Mouse (Mus musculus) hindbrain, embryonic 12.5 days (tissue): ENCODE measurements around the gene Oosp2. TPM values are rescaled to one million over a fixed set of nuclear protein-coding genes. Genes with fewer than 3 reads are reported as not detected.

ENCODE experiments used
- ATAC-seq: fragments of 200-750 bp; cut with Nextera tagmentation; 2 replicates; pipeline ENCODE4 v1.8.0; 2017; ENCODE audit warnings: moderate TSS enrichment; ENCODE audit not compliant: low FRiP score
- H3K27ac ChIP-seq: fragments of 300-500 bp; sonication (generic); 2 replicates; pipeline ENCODE4 v1.5.1; 2016; ENCODE audit warnings: mild to moderate bottlenecking
- H3K27me3 ChIP-seq: fragments of 300-500 bp; sonication (generic); 2 replicates; pipeline ENCODE4 v1.6.1; 2016; ENCODE audit warnings: mild to moderate bottlenecking
- H3K36me3 ChIP-seq: fragments of 300-500 bp; sonication (generic); 2 replicates; pipeline ENCODE4 v1.6.1; 2016; ENCODE audit warnings: mild to moderate bottlenecking
- H3K4me1 ChIP-seq: fragments of 300-500 bp; sonication (generic); 2 replicates; pipeline ENCODE4 v1.6.1; 2016
- H3K4me2 ChIP-seq: fragments of 300-500 bp; sonication (generic); replicated peaks from 2 replicates; pipeline ENCODE4 v1.6.1; 2016; ENCODE audit warnings: mild to moderate bottlenecking
- H3K4me3 ChIP-seq: fragments of 300-500 bp; sonication (generic); 2 replicates; pipeline ENCODE4 v1.5.1; 2016; ENCODE audit warnings: mild to moderate bottlenecking
- H3K9ac ChIP-seq: fragments of 300-500 bp; sonication (generic); 2 replicates; pipeline ENCODE4 v1.6.1; 2016; ENCODE audit warnings: mild to moderate bottlenecking, moderate library complexity
- H3K9me3 ChIP-seq: fragments of 300-500 bp; sonication (generic); replicated peaks from 2 replicates; pipeline ENCODE4 v1.6.1; 2016; ENCODE audit warnings: mild to moderate bottlenecking
- WGBS: fragments of 180-500 bp; shearing (Covaris S2); methylation state at CpG from one replicate; pipeline ENCODE4 v1.1.7; 2016; 5-methylcytosine and 5-hydroxymethylcytosine counted together
- polyA plus RNA-seq: library from polyadenylated mRNA; unstranded; fragments of >200 nt; fragmentation: Nextera tagmentation; extraction: Ambion mirVana; gene quantifications from 2 replicates; pipeline ENCODE4 v1.2.1, GENCODE M21; 2016

Gene Oosp2
- not detected in 2 replicates for polyA plus RNA-seq

DNA sequence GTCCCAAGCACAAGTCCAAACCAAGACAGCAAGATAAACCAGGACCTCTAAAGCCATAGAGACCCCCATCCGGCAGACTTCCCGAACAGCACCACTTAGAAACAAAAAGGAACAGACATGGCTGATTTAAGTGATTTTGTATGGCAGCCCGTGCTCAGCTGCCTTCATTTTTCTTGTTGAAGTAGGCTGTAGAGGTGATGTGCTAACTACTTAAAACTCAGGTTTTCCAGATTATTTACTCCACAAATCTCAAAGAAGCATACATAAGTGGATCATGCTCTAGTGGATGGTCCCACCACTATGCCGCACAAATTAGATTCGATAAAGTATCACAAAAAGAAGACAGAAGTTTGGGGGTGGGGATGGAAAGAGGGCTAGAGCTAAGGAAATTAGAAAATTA, at the start of gene Oosp2:
Gene Oosp2 (minus strand): TSS at position 101 of the 400 bp plus-strand sequence.
- Histone ChIP-seq H3K9me3 (no peaks in the 10 kb centered on the region), H3K4me3 (no peak within 1 kb of the TSS), H3K36me3 (no peaks in the 10 kb centered on the region), H3K27me3 (no peaks in the 10 kb centered on the region), H3K4me2 (no peak within 1 kb of the TSS), H3K9ac (no peak within 1 kb of the TSS), H3K27ac (no peak within 1 kb of the TSS), H3K4me1 (no peaks in the 10 kb centered on the region)
- 92% methylated on average over 5 of the region's 5 CpGs for WGBS
- ATAC-seq = no peak

DNA sequence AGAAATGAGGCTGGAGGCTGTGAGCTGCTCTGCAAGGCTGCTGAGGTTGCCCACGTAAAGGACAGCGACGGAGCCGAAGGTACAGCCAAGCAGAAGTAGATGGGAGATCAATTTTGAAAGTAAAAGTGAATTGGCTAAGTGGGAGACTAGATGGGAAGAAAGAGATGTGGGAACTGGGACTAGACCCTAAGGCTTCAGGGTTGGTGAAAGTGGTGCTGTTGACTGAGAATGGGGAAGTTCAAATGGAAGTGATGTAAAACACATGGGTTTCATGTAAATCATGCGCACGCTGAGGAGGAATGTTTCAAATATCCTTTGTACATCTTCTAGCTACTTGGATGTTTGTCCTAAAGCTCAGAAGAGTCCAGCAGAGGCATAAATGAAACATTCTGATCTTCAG, 38.0 kb upstream of the Oosp2 start:
- Histone ChIP-seq H3K9ac (no peak overlapping the region), H3K4me2 (no peak overlapping the region), H3K4me3 (no peak overlapping the region), H3K36me3 (no peaks in the 10 kb centered on the region), H3K27ac (no peak overlapping the region), H3K27me3 (no peaks in the 10 kb centered on the region), H3K9me3 (no peaks in the 10 kb centered on the region), H3K4me1 (no peaks in the 10 kb centered on the region)
- WGBS = 89% methylated on average over 6 of the region's 6 CpGs
- ATAC-seq = no peak

DNA sequence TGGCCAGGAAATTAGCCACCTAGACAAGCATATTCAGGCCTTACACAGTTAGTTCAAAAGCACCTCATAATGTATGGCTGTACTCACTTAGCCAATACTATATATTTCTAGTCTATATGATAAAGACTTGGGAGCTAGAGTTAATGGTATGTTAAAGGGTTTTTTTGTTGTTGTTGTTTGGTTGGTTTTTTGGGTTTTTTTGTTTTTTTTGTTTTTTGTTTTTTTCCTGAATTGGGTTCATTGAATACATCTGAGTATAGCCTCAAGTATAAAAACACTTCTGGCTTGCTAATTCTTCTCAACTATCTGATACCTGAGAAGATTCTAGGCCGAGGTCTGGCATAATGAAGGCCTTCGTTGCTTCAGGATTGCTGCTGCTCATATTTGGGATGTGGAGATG, 36.4 kb upstream of the Oosp2 start, which contains the start of gene Oosp3:
Gene Oosp3 (plus strand): TSS at position 301 of the 400 bp plus-strand sequence.
- Histone ChIP-seq H3K4me2 (no peak within 1 kb of the TSS), H3K4me3 (no peak within 1 kb of the TSS), H3K9ac (no peak within 1 kb of the TSS), H3K4me1 (no peaks in the 10 kb centered on the region), H3K27ac (no peak within 1 kb of the TSS), H3K36me3 (no peaks in the 10 kb centered on the region), H3K9me3 (no peaks in the 10 kb centered on the region), H3K27me3 (no peaks in the 10 kb centered on the region)
- 95% methylated on average over 2 of the region's 2 CpGs for WGBS
- no peak for ATAC-seq

DNA sequence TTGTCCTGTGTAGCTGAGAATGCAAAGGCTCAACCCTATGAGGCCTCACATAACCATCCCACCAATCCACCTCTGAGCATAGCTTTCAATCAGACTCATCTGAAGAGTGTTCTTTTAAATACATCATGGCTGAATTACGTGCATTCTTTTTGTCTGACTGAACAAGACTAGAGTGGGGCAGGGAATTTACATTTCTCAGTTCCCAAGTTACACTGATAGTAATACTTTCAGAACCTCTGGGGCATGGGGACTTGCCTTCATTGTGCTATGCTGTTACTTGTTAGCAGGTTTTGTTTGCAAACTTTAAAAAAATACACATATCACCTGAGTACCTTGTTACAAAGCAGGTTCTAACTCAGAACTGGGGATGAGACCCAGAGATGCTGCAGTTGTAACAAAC, 31.1 kb upstream of the Oosp2 start:
- 68% methylated on average over 1 of the region's 1 CpGs for WGBS
- ATAC-seq = no peak
- H3K27ac ChIP-seq = no peak overlapping the region
- H3K4me2 ChIP-seq = no peak overlapping the region
- H3K36me3 ChIP-seq = no peaks in the 10 kb centered on the region
- no peak overlapping the region for H3K4me3 ChIP-seq
- H3K9me3 ChIP-seq = no peaks in the 10 kb centered on the region
- H3K27me3 ChIP-seq = no peaks in the 10 kb centered on the region
- H3K9ac ChIP-seq = no peak overlapping the region
- no peaks in the 10 kb centered on the region for H3K4me1 ChIP-seq

DNA sequence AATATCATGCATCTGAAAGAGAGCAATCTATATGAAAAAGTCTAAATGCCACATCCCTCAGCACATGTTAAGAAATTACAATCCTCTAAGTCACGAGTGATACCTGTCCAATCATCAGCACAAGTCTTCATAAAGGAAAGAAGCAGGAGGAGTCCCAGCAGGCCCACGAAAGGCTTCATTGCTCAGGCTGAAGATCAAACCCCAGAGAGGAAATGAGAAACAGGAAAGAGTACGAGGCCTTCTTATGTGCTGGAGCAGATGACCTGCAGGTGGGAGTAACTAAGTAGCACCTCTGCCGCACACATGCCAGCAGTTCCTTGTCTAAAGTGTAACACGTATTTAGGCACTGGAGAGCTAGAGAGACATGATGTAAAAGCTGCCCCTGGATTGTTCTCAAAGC, 30.5 kb upstream of the Oosp2 start, which contains the start of gene Oosp1:
Gene Oosp1 (minus strand): TSS at position 312 of the 400 bp plus-strand sequence.
- H3K36me3 ChIP-seq = no peaks in the 10 kb centered on the region
- no peak for ATAC-seq
- no peak within 1 kb of the TSS for H3K4me3 ChIP-seq
- H3K4me1 ChIP-seq = no peaks in the 10 kb centered on the region
- H3K9me3 ChIP-seq = no peaks in the 10 kb centered on the region
- H3K27me3 ChIP-seq = no peaks in the 10 kb centered on the region
- no peak within 1 kb of the TSS for H3K9ac ChIP-seq
- H3K27ac ChIP-seq = no peak within 1 kb of the TSS
- 76% methylated on average over 5 of the region's 5 CpGs for WGBS
- H3K4me2 ChIP-seq = no peak within 1 kb of the TSS

DNA sequence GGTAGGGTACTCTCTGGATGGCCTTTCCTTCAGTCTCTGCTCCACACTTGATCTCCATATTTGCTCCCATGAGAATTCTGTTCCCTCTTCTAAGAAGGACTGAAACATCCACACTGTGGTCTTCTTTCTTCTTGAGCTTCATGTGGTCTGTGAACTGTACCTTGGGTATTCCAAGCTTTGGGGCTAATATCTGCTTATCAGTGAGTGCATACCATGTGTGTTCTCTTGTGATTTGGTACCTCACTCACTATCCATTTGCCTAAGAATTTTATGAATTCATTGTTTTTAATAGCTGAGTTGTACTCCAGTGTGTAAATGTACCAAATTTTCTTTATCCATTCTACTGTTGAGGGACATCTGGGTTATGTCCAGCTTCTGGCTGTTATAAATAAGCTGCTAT, 1.2 kb upstream of the Oosp2 start:
- Histone ChIP-seq H3K27me3 (no peaks in the 10 kb centered on the region), H3K9me3 (no peaks in the 10 kb centered on the region)

DNA sequence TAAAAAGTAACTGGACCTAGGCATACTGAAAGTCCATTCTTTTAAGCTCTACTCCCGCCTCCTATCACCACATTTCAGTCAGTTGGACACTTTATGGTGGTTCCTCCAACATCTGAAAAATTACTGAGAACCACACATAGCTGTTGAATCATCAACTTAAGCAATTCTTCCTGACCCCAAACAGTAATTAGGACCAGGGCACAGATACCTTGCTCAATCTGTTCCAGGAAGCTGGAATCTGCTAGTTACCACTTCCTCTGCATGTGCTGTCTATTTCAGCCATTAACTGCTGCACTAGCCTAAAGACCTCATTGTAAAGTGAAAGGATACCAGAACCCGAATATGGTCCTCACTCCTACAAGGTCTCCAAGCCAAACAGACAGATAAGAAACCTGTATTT, 1.2 kb downstream of the Oosp2 start:
- WGBS = 63% methylated on average over 2 of the region's 2 CpGs
- no peak overlapping the region for H3K4me3 ChIP-seq
- H3K36me3 ChIP-seq = no peaks in the 10 kb centered on the region
- H3K9me3 ChIP-seq = no peaks in the 10 kb centered on the region
- H3K4me1 ChIP-seq = no peaks in the 10 kb centered on the region
- no peaks in the 10 kb centered on the region for H3K27me3 ChIP-seq
- H3K27ac ChIP-seq = no peak overlapping the region
- ATAC-seq = no peak
- no peak overlapping the region for H3K4me2 ChIP-seq
- H3K9ac ChIP-seq = no peak overlapping the region

More for the DNA sequence above, 1.2 kb upstream of the Oosp2 start:
- H3K4me3 ChIP-seq = no peak overlapping the region
- no peak overlapping the region for H3K9ac ChIP-seq
- H3K4me2 ChIP-seq = no peak overlapping the region
- no peaks in the 10 kb centered on the region for H3K4me1 ChIP-seq
- no peaks in the 10 kb centered on the region for H3K36me3 ChIP-seq
- ATAC-seq = no peak
- no peak overlapping the region for H3K27ac ChIP-seq

DNA sequence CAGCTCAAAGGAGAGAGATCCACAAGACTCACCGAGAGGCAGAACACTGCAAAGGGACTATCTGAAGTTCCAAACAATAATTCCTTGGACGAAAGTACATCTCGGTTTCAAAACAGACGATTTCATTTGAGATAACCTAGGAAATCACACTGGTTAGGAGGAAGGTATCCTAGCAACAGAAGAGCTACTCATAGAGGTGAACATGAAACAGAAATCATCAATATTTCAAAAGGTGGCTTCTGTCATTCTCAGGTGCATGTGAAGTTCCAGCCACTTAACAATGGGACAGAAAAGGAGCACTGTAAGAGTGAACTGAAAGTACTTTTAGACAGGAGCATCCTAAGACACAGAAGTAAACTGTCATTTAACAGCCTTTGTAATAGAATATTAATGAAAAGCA, 10.8 kb downstream of the Oosp2 start:
- 81% methylated on average over 4 of the region's 4 CpGs for WGBS
- Histone ChIP-seq H3K9me3 (no peaks in the 10 kb centered on the region), H3K9ac (no peak overlapping the region), H3K4me3 (no peak overlapping the region), H3K27ac (no peak overlapping the region), H3K27me3 (no peaks in the 10 kb centered on the region), H3K4me1 (no peaks in the 10 kb centered on the region), H3K4me2 (no peak overlapping the region), H3K36me3 (no peaks in the 10 kb centered on the region)
- ATAC-seq = no peak

DNA sequence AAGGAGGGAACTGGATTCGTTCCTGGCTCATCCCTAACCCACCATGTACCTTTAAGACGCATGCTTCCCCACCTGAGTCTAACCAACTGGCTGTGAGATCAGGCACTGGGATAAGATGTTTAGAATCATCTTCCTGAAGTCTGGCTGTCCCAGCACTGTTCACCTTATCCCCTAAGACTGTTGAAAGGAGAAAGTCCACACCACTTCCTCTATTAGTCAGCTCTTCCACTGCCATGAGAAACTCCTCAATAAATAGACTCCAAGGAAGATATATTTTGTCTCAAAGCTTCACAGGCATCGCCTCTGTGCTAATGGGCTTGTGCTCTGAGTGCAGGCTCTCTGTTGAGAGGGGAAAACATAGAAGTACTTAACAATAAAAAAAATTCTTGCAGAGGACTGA, 14.2 kb downstream of the Oosp2 start:
- no peak overlapping the region for H3K9ac ChIP-seq
- no peak for ATAC-seq
- H3K27ac ChIP-seq = no peak overlapping the region
- H3K4me2 ChIP-seq = no peak overlapping the region
- WGBS = 85% methylated on average over 3 of the region's 3 CpGs
- H3K36me3 ChIP-seq = no peaks in the 10 kb centered on the region
- H3K27me3 ChIP-seq = no peaks in the 10 kb centered on the region
- H3K4me1 ChIP-seq = no peaks in the 10 kb centered on the region
- no peak overlapping the region for H3K4me3 ChIP-seq
- no peaks in the 10 kb centered on the region for H3K9me3 ChIP-seq

DNA sequence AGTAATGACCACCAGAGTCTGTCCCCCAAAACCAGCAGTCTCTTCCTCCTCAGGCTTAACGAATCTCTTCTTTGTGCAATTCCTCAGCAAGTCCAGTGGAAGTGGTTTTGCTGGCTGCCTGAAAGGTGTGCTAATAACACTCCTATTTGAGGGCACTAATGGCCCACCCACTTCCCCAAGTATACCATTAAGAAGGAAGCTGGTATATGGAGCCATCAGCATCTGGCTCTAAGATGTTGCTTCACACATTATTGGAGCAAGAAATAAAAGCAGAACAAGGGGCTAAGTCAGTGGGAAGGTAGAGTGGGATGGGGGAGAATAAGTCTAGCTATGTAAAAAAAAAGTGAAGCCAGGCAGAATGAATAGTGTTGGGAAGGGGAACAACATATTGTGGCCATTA, 19.6 kb downstream of the Oosp2 start, which contains the start of gene Ms4a3:
Gene Ms4a3 (minus strand): TSS at position 120 of the 400 bp plus-strand sequence.
- Histone ChIP-seq H3K9me3 (no peaks in the 10 kb centered on the region), H3K9ac (no peak within 1 kb of the TSS), H3K27me3 (no peaks in the 10 kb centered on the region), H3K4me3 (no peak within 1 kb of the TSS), H3K36me3 (no peaks in the 10 kb centered on the region), H3K27ac (no peak within 1 kb of the TSS), H3K4me1 (no peaks in the 10 kb centered on the region), H3K4me2 (no peak within 1 kb of the TSS)
- no peak for ATAC-seq
- WGBS = 88% methylated on average over 1 of the region's 1 CpGs

DNA sequence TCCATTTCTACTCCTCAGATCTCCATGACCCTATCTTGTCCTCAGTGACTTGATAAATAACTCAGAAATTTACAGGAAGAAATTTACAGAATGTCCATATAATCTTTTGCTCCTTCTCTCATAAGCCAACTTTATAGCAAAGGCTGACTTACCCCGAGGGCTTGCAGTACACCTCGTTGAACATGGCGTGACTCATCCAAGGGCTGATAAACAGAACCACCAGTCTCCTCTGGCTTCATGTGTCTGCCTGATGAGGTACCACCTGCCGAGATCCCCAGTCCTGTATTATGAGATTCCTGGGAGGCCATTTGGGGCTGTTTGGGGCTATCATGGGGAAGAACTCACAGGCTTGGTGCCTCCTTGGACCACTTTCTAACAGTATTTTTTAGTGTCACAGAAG, 21.3 kb downstream of the Oosp2 start:
- Histone ChIP-seq H3K36me3 (no peaks in the 10 kb centered on the region), H3K27ac (no peak overlapping the region), H3K9me3 (no peaks in the 10 kb centered on the region), H3K4me3 (no peak overlapping the region), H3K4me1 (no peaks in the 10 kb centered on the region), H3K9ac (no peak overlapping the region), H3K4me2 (no peak overlapping the region), H3K27me3 (no peaks in the 10 kb centered on the region)
- WGBS = 82% methylated on average over 4 of the region's 4 CpGs
- ATAC-seq = no peak

DNA sequence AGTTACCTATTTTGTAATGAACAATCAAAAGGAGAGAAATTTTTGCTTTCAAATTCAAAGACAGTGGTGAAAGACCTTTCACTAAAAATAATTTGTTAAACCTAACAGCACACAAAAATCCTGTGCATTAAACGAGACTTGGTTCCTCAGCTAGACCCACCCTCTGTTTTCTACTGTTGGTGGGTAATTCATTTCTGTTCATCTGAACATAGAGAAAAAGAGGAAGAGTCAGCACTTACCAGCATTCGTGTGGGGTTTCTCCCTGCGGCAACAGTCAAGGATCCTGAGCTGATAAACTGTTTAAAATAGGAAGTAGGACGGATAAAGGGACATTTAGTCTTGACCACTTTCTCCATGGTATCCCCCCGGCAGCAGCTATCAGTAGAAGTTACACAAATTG, 24.8 kb downstream of the Oosp2 start:
- 82% methylated on average over 5 of the region's 5 CpGs for WGBS
- Histone ChIP-seq H3K9ac (no peak overlapping the region), H3K36me3 (no peaks in the 10 kb centered on the region), H3K9me3 (no peaks in the 10 kb centered on the region), H3K27ac (no peak overlapping the region), H3K4me2 (no peak overlapping the region), H3K27me3 (no peaks in the 10 kb centered on the region), H3K4me3 (no peak overlapping the region), H3K4me1 (no peaks in the 10 kb centered on the region)
- no peak for ATAC-seq

DNA sequence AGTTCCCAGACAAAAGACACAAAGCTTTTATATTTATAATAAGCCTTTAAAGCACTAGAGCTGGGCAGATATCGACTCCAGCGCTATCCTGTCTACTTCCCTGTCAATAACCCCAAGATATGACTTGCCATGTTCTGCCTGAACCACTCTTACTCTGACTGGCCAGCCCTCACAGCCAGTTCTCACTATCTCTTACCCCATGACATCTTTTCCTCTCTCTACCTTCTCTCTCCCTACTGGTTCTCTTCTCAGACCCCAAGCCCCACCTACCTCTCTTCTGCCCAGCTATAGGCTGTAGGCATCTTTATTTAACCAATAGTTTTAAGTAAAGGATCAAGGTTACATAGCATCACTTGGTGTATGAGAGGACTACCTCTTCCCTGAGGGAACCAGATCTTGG, 26.0 kb downstream of the Oosp2 start:
- WGBS = 88% methylated on average over 2 of the region's 2 CpGs
- H3K9me3 ChIP-seq = no peaks in the 10 kb centered on the region
- H3K4me2 ChIP-seq = no peak overlapping the region
- no peaks in the 10 kb centered on the region for H3K27me3 ChIP-seq
- H3K27ac ChIP-seq = no peak overlapping the region
- no peak overlapping the region for H3K9ac ChIP-seq
- no peaks in the 10 kb centered on the region for H3K36me3 ChIP-seq
- no peak for ATAC-seq
- no peaks in the 10 kb centered on the region for H3K4me1 ChIP-seq
- no peak overlapping the region for H3K4me3 ChIP-seq
